Mouse (Mus musculus) kidney, postnatal 36 days (tissue): ENCODE measurements around the gene Gm20390.

Source experiments
- DNase-seq, 2 experiments: peaks; one replicate each; pipeline ENCODE4 v3.0.0; 2021 to 2022; ENCODE audit warnings: mixed read lengths in 2 of 2

Gm20390 gene

DNA sequence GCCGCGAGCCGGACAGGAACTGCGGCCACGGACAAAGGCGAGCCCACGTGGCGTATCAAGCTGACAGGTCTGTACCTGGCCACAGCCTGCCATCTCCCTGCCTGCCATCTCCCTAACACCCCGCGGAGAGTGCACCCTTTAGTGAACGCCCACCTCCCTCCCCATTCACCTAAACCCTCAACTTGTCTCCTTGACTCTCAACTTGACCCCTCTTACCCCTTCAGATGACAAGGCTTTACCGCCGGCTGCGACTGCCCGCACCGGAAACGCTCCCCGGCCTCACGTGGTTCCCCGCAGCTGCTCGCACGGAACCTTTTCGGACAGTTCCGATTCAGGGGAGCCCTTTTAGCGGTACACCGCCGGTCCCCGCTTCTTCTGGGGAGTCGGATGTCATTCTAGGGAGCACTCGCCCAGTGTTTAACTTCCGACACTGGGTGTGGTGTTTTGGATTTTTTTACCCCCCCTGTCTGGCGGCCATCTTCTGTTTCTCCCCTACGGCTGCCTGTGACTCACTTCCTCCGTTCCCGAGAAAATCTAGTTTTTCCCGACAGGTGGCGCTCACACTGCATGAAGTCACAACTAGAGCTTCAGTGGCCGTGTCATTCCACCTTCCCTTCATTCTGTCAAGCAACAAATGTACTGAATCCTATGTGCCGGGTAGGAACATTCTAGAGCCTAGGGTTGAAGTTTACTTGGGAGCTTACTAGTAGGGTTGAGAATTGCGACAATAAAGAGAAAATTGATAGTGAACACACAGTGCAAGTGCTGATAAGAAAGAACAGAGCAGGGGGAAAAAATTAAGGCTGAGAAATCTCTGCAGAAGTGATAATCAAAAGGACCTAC is at the start of gene Gm20390, which contains the start of gene Nme1:
Gene Gm20390, minus strand, starts transcription at position 289 of the 843 bp plus-strand sequence.
Gene Nme1, minus strand, starts transcription at position 517 of the 843 bp plus-strand sequence.
- DNase-seq: peak; percentile 98

DNA sequence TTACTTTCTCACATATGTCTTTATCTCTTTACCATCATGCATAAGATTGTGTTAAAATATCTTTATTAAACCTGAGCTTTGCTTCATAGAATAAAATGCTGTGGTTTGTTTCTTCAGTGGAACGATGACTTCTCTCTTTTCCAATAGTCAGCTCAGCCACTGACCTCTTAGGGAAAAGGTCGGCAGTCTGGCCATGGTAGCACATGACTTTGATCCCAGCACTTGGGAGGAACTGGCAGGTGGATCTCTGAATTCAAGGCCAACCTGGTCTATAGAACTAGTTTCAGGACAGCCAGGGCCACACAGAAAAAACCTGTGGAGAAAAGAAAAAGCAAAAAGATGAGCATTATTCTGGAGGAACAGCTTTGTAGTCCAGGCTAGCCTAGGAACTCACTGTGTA is 35.3 kb upstream of the Gm20390 start:
- DNase-seq: peak in 1 of 2 experiments; percentile 40

GRCm38 (mm10) chr11:93999276-93999675 is 31.2 kb upstream of the Gm20390 start:
- peak in 1 of 2 experiments; percentile 39 for DNase-seq

GRCm38 (mm10) chr11:93997141-93997775 is 29.2 kb upstream of the Gm20390 start:
- DNase-seq: peak; percentile 88 to 93

DNA sequence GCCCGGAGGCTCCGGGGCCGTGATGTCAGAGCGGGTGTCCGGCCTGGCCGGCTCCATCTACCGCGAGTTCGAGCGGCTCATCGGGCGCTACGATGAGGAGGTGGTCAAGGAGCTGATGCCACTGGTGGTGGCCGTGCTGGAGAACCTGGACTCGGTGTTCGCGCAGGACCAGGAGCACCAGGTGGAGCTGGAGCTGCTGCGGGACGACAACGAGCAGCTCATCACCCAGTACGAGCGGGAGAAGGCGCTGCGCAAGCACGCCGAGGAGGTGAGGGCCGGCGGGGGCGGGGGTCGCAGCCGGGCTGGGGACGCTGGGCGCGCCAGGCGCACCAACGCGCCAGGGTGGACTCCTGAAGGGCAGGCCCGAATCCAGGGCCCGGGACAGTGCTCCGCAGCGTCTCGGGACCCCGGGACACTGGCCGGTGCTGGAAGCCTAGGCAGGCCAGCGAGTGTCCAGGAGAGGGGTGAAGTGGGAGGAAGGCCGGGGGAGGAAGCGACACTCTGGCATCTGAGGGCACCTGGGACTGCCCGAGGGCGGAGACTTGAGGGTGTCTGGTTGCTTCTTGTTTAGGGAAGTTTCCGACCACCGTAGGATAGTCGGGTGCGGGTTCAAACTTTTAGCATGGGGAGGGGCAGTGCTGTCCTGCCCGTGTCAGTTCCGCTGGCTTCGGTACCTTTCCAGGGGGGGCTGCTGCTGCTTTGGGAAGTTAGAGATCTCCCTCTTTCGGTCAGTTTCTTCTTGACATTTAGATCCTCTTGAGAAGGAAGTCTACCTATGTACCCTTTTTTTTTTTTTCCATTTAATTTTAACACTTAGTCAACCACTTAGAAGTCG is 28.4 kb upstream of the Gm20390 start:
- DNase-seq: peak; percentile 53 to 65

- peak; percentile 95 to 96 for DNase-seq
These were observed 27.7 kb upstream of the Gm20390 start, which contains the start of gene Spag9 for GRCm38 (mm10) chr11:93995720-93996305. Spag9 (plus strand) TSS chr11:93996091.

DNA sequence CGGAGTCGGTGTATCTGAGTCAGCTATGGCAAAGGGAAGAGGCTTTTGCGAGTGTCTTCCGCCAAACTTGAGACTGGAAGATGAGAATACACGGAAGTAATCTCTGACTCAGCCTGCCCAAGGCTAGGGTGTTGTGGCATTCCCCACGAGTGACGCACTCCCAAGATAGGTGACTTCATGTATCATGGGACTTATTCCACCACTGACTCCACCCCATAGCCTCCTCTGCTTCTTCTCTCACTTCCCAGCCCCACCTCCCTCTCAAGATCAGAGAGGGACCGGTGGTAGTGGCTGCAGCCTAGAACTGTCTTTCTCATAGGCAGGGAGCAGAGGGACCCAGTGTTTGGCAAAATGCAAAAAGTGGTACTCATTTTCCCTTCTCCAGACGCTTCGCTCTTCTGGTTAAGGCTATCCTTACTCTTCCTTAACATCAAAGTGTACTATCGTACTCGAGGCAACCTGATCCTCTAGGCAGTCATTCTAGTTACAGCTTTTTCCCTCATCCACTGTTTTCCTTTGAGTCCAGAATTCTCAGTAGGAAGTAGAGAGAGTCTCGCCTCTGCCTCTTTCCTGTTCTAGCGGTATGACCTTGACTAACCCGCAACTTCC is 27.1 kb upstream of the Gm20390 start:
- peak; percentile 87 to 95 for DNase-seq

DNA sequence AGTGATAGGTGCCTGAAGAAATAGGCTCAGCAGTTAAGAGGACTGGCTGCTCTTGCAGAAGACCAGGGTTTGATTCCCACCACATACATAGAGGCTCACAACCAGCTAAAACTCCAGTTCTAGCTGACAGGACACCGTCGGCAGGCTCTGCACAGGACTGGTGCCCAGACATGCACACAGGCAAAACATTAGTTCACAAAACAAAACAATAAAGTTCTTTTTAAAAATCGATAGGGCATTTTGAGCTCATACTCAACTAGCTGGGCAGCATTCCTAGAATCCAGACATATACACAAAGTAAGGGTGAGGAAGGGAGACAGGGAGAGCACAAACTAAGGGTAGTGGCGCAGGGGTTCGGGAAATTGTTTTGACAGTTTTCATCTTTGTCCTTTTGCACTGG is 26.4 kb upstream of the Gm20390 start:
- DNase-seq: no peak

DNA sequence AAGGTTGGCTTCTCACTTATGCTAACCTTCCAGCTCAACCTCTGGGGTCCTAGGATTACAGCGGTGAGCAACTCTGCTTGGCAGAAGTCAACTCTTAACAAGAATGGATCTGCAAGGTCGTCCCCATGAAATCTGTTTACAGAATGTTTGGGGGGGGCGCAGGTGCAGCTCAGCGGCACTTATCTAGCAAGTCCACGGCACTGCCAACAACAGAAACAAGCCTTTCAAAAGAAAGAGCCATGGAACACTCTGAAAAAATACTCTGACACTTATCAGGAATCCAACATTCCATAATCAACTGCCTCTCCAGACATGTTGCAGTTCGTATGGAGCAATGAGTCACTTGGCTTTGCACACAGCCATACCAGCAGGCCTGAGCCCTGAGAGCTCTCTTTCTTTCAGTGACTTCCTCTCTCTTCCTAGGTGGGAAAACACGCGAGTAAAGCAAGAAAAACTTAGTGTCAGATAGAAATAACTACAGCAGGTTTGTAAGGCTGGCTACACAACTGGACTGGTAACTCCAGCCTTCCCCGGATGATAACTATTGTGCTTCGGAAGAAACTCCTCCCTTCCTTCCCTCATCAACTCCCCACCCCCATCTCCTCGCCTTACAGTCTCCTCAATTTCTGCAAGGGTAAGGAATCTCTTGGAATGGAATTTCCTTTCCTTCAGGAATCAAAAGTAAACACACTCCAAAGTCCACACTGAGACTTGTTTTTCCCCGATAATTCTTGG is 20.4 kb upstream of the Gm20390 start:
- peak; percentile 73 to 76 for DNase-seq

GRCm38 (mm10) chr11:93987625-93988327 is 19.7 kb upstream of the Gm20390 start:
- DNase-seq: peak; percentile 32 to 56

GRCm38 (mm10) chr11:93987026-93987425 is 18.9 kb upstream of the Gm20390 start:
- DNase-seq: no peak

DNA sequence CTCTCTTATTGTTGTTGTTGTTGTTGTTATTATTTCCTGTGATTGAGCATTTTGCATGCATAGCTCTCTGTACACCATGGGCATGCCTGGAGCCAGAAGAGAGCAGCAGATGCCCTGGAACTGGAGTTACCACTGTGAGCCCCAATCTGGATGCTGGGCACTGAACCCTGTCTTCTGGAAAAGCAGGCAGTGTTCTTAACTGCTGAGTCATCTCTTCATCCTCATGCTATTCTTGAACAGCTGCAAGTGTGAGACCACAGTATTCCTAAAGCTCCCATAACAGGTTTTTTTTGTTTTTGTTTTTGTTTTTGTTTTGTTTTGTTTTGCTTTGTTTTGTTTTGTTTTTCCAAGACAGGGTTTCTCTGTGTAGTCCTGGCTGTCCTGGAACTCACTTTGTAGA is 18.2 kb upstream of the Gm20390 start:
- no peak for DNase-seq

DNA sequence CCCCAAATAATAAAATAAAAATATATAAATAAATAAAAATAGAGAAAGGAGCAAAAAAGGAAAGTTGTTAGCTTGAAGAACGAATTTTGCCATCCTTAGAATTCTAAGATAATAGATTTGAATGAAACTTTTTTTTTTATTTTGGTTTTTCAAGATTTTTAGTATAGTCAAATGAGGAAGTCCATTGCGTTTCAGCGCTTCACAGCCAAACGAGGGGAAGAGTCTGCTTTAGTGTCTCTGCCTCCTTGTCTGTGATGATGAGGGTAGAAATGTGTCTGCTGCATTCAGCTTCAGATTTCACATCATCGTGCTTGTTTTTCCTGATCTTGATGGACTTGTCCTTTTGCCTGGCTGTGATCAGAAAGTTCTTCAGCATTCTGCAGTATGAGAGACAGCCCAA is 17.2 kb upstream of the Gm20390 start:
- DNase-seq: no peak

GRCm38 (mm10) chr11:93984619-93985018 is 16.5 kb upstream of the Gm20390 start:
- no peak for DNase-seq

GRCm38 (mm10) chr11:93979502-93980049 is 11.5 kb upstream of the Gm20390 start:
- peak in 1 of 2 experiments; percentile 34 for DNase-seq

DNA sequence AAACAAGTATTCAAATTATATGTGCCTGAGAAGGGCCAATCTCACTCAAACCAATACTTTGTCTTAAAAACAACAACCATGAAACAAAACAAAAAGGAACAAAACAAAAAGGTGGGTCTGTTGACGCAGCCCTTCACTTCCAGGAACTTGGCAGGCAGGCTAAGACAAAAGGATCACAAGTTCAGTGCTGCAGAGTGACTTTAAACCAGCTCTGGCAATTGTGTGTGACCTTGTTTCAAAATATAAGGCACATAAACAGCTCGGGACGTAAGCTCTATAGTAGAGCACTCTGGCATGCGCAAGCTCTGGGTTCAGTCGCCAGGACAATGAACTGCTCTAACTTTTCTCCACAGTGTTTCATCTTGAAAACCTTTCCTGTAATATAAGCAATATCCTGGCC is 4.9 kb upstream of the Gm20390 start:
- DNase-seq: no peak

GRCm38 (mm10) chr11:93969799-93970198 is 1.7 kb upstream of the Gm20390 start:
- DNase-seq: no peak

- no peak for DNase-seq
These were observed 1.1 kb upstream of the Gm20390 start for GRCm38 (mm10) chr11:93969171-93969570.

DNA sequence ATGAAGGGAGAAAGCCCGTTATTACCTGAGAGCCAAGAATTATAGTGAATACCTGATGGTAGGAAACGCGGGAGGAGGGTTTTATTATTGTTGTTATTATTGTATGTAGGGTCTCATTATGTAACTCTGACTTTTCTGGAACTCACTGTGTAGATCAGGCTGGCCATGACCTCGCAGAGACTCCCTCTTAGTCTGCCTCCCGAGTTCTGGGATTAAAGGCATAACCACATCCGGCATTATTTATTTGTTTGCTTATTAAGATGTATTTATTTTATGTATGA is 695 bp upstream of the Gm20390 start:
- DNase-seq: no peak

GRCm38 (mm10) chr11:93967381-93967780 is 712 bp downstream of the Gm20390 start:
- no peak for DNase-seq

GRCm38 (mm10) chr11:93965391-93965790 is 2.7 kb downstream of the Gm20390 start:
- no peak for DNase-seq
